Comparison of ENCODE assay signal across 15 mouse cellular contexts in genomic region chr2:25798065-25798464, GRCm38 (mm10). TPM values are rescaled to one million over a fixed set of nuclear protein-coding genes. Genes with fewer than 3 reads are reported as not detected.
"Had no signal": no experiment of that assay in that cellular context is flagged by ENCODE, and none has a peak within 500 bp of the region (broad histone marks: within the 10 kb centered on the region; RNA-seq: fewer than 3 reads in every experiment).

No protein-coding gene starts in this region.

- H3K4me3 ChIP-seq: limb, embryonic 13.5 days; midbrain, embryonic 13.5 days; myocyte; neural tube, embryonic 15.5 days had no signal

- H3K27ac ChIP-seq: limb, embryonic 13.5 days; liver, embryonic 14.5 days; midbrain, embryonic 13.5 days; neural tube, embryonic 15.5 days had no signal

- DNase-seq: kidney, adult 11 months; left cerebral cortex, postnatal 4 days; lung, adult 18-20 months; right cerebral cortex, postnatal 4 days; spleen, adult 18-20 months had no signal

RNA-seq across cellular contexts. Expression of gene Gm13539, which starts 16.0 kb away (rescaled TPM):
- total RNA-seq: layer of hippocampus, postnatal 10 days; left cerebral cortex, adult 18-20 months; left cerebral cortex, postnatal 10 days; left cerebral cortex, postnatal 4 days; liver, adult 2 months; megakaryocyte-erythroid progenitor cell, adult 5-6 weeks had no signal

RNA-seq across cellular contexts. Expression of gene Glt6d1, which starts 17.6 kb away (rescaled TPM):
- total RNA-seq: layer of hippocampus, postnatal 10 days; left cerebral cortex, adult 18-20 months; left cerebral cortex, postnatal 10 days; left cerebral cortex, postnatal 4 days; liver, adult 2 months; megakaryocyte-erythroid progenitor cell, adult 5-6 weeks had no signal

RNA-seq across cellular contexts. Expression of gene Lcn11, which starts 21.2 kb away (rescaled TPM):
- total RNA-seq: layer of hippocampus, postnatal 10 days; left cerebral cortex, adult 18-20 months; left cerebral cortex, postnatal 10 days; left cerebral cortex, postnatal 4 days; liver, adult 2 months; megakaryocyte-erythroid progenitor cell, adult 5-6 weeks had no signal

RNA-seq across cellular contexts. Expression of gene Lcn9, which starts 24.9 kb away (rescaled TPM):
- total RNA-seq: layer of hippocampus, postnatal 10 days; left cerebral cortex, adult 18-20 months; left cerebral cortex, postnatal 10 days; left cerebral cortex, postnatal 4 days; liver, adult 2 months; megakaryocyte-erythroid progenitor cell, adult 5-6 weeks had no signal

RNA-seq across cellular contexts. Expression of gene Lcn3, which starts 32.7 kb away (rescaled TPM):
- total RNA-seq: layer of hippocampus, postnatal 10 days; left cerebral cortex, adult 18-20 months; left cerebral cortex, postnatal 10 days; left cerebral cortex, postnatal 4 days; liver, adult 2 months; megakaryocyte-erythroid progenitor cell, adult 5-6 weeks had no signal
